Mouse (Mus musculus): ENCODE results near the gene Tubb5.

Gene Tubb5

DNA sequence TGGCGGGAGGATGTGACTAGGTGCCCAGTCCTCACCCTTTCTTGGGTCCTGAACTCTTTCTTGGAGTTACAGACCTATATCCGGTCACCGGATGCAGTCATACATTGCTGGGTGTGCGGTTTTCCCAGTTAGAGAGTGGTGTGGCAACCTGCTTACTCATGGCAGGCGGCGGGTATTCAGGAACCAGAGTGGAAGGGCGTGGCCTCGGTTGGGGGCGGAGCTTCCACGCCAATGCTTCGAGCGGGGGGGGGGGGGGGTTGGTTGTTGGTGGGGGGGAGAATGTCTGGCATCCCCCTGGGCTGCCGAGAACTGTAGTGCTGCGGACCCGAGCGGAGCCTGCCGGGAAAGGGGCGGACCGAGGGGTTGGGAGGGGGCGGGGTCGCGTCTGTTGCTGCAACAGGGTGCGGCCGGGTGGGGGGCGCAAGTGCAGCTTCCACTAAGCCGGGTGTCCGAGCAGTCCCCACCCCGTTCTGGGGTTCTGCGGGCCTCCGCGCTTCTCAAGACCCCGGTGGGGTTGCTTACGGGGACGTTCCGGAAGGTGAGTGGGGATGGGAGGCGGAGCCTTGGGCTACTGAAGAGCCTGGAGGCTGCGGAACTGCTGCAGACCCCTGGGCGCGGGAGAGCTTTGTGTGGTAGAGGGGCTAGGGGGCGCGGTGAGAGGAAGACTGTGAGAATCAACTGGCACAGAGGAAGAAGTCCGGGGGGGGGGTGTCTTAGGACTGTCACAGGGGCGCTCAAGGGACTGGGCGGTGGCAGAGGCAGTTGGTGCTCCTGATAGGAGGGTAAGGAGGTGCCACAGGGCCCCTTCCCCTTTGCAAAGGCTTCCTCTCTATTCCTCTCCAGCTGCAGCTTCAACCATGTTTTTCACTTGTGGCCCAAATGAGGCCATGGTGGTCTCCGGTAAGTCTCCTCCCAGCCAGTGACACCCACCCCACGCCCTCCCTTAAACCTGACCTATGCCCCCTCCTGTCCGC, 14.9 kb downstream of the Tubb5 start, which contains the start of gene Flot1:
Gene Flot1 (plus strand): TSS at position 267 of the 974 bp plus-strand sequence.
- Histone ChIP-seq H3K4me3 (replicated peaks; ENCODE audit: low read length) (peak within 1 kb of the TSS; percentile 88), H3K36me3 (ENCODE audit: insufficient read depth, low read length) (peaks cover 35% of the 10 kb centered on the region), H3K4me1 (replicated peaks; ENCODE audit: low read depth, low read length) (peaks cover 37% of the 10 kb centered on the region), H3K9me3 (ENCODE audit: low read length) (no peaks in the 10 kb centered on the region), H3K27me3 (ENCODE audit: insufficient read depth, low read length) (peaks cover 15% of the 10 kb centered on the region)
- TF ChIP-seq POU5F1 (IDR thresholded peaks at IDR 0.05; ENCODE audit: borderline replicate concordance, low read length): no peak
- no peak for TF ChIP-seq NANOG (IDR thresholded peaks at IDR 0.05; ENCODE audit: borderline replicate concordance, low read length)
- TF ChIP-seq CTCF (conservative IDR thresholded peaks at IDR 0.05; ENCODE audit: low read length): no peak

GRCm38 (mm10) chr17:35822564-35822963, 15.5 kb downstream of the Tubb5 start:
- H3K4me1 ChIP-seq (replicated peaks; ENCODE audit: low read depth, low read length): peaks cover 41% of the 10 kb centered on the region
- H3K9me3 ChIP-seq (ENCODE audit: low read length): no peaks in the 10 kb centered on the region
- no peak for TF ChIP-seq NANOG (IDR thresholded peaks at IDR 0.05; ENCODE audit: borderline replicate concordance, low read length)
- TF ChIP-seq CTCF (conservative IDR thresholded peaks at IDR 0.05; ENCODE audit: low read length): no peak
- no peak for TF ChIP-seq POU5F1 (IDR thresholded peaks at IDR 0.05; ENCODE audit: borderline replicate concordance, low read length)
- H3K4me3 ChIP-seq (replicated peaks; ENCODE audit: low read length): peak overlapping the region; percentile 88
- H3K36me3 ChIP-seq (ENCODE audit: insufficient read depth, low read length): peaks cover 32% of the 10 kb centered on the region
- peaks cover 15% of the 10 kb centered on the region for H3K27me3 ChIP-seq (ENCODE audit: insufficient read depth, low read length)

DNA sequence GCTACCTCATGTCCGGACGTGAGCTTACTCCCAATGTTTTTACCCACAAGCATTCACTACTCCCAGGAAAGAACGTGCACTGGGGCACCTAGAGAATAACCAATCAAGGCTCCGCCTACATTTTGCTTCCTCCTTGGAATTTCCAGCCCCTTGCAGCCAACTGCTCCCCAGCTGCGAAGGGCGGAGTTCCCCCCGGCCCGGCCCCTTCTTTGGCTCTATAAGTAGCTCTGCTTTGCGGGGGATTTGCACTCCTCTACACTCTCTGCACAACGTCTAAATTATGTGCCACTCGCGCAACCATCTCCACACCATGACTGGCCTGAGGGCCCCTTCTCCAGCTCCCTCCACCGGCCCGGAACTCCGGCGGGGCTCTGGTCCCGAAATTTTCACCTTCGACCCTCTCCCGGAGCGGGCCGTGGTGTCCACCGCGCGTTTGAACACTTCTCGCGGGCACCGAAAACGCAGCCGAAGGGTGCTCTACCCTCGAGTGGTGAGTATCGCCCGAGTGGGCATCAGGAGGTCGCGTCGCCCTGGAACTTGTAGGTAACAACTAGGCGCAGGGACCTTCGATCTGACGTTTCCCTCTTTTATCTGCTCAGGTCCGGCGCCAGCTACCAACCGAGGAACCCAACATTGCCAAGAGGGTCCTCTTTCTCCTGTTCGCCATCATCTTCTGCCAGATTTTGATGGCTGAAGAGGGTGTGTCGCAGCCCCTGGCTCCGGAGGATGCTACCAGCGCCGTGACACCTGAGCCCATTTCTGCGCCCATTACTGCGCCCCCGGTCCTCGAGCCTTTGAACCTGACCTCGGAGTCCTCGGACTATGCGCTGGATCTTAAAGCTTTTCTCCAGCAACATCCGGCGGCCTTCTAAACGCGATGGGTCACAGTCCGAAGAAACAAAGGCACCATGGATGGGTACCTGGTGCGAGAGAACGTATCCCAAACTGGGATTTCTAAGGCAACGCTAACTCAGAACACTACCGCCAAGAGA, 16.4 kb downstream of the Tubb5 start, which contains the start of gene Ier3:
Gene Ier3 (plus strand): TSS at position 246 of the 992 bp plus-strand sequence.
- Histone ChIP-seq H3K27me3 (ENCODE audit: insufficient read depth, low read length) (peaks cover 15% of the 10 kb centered on the region), H3K4me3 (replicated peaks; ENCODE audit: low read length) (peak within 1 kb of the TSS; percentile 88), H3K36me3 (ENCODE audit: insufficient read depth, low read length) (peaks cover 24% of the 10 kb centered on the region), H3K4me1 (replicated peaks; ENCODE audit: low read depth, low read length) (peaks cover 48% of the 10 kb centered on the region), H3K9me3 (ENCODE audit: low read length) (no peaks in the 10 kb centered on the region)
- TF ChIP-seq CTCF (conservative IDR thresholded peaks at IDR 0.05; ENCODE audit: low read length): no peak
- no peak for TF ChIP-seq POU5F1 (IDR thresholded peaks at IDR 0.05; ENCODE audit: borderline replicate concordance, low read length)
- no peak for TF ChIP-seq NANOG (IDR thresholded peaks at IDR 0.05; ENCODE audit: borderline replicate concordance, low read length)

- H3K4me1 ChIP-seq (replicated peaks; ENCODE audit: low read depth, low read length): peaks cover 56% of the 10 kb centered on the region
- H3K27me3 ChIP-seq (ENCODE audit: insufficient read depth, low read length): peaks cover 15% of the 10 kb centered on the region
- H3K4me3 ChIP-seq (replicated peaks; ENCODE audit: low read length): no peak overlapping the region
- H3K9me3 ChIP-seq (ENCODE audit: low read length): no peaks in the 10 kb centered on the region
- TF ChIP-seq POU5F1 (IDR thresholded peaks at IDR 0.05; ENCODE audit: borderline replicate concordance, low read length) (no peak), CTCF (conservative IDR thresholded peaks at IDR 0.05; ENCODE audit: low read length) (no peak), NANOG (IDR thresholded peaks at IDR 0.05; ENCODE audit: borderline replicate concordance, low read length) (no peak)
- H3K36me3 ChIP-seq (ENCODE audit: insufficient read depth, low read length): peaks cover 8% of the 10 kb centered on the region
Observed at GRCm38 (mm10) chr17:35820111-35820510, 18.0 kb downstream of the Tubb5 start.

DNA sequence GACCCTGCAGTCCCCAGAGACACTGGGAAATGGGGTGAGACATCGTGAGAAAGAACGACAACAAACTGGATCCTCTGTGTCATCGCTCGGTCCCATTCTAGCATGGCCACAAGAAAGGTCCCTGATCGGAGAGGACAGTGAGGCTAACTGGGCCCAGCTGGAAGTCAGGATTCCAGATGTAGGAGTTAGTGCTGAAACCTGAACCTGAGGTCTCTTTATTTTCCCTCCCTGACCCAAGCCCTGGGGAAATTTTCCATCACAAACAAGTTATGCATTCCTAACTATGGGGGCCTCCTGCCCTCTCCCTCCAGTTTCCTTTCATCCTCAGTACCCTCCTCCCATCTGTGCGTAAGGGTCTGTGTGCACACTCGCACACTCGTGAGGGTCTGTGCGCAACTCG, 20.9 kb downstream of the Tubb5 start:
- Histone ChIP-seq H3K36me3 (ENCODE audit: insufficient read depth, low read length) (no peaks in the 10 kb centered on the region), H3K4me3 (replicated peaks; ENCODE audit: low read length) (no peak overlapping the region; the same call in 1 of the 2 replicates), H3K9me3 (ENCODE audit: low read length) (no peaks in the 10 kb centered on the region), H3K4me1 (replicated peaks; ENCODE audit: low read depth, low read length) (peaks cover 62% of the 10 kb centered on the region), H3K27me3 (ENCODE audit: insufficient read depth, low read length) (peaks cover 20% of the 10 kb centered on the region)
- TF ChIP-seq CTCF (conservative IDR thresholded peaks at IDR 0.05; ENCODE audit: low read length): no peak
- TF ChIP-seq POU5F1 (IDR thresholded peaks at IDR 0.05; ENCODE audit: borderline replicate concordance, low read length): no peak
- no peak for TF ChIP-seq NANOG (IDR thresholded peaks at IDR 0.05; ENCODE audit: borderline replicate concordance, low read length)

DNA sequence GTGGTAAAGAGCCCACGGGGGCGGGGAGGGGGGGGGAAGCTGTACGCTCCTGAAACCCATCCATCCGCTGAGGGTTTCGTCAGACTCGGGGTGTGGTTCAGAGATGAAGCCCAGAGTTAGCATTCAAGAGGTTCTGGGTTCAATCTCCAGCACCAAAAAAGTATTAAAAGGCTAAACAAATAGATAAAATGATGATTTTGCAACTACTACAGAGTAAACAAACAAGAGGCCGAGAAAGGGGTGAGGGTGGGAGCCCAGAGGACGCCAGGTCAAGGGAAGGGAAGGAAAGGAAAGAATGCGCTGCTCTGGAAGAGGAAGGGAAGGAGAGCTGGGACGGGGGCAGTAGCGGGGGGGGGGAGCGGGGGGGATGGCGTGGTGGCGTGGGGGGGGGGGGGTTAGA, 21.4 kb downstream of the Tubb5 start:
- no peaks in the 10 kb centered on the region for H3K36me3 ChIP-seq (ENCODE audit: insufficient read depth, low read length)
- no peaks in the 10 kb centered on the region for H3K9me3 ChIP-seq (ENCODE audit: low read length)
- H3K4me1 ChIP-seq (replicated peaks; ENCODE audit: low read depth, low read length): peaks cover 61% of the 10 kb centered on the region
- H3K4me3 ChIP-seq (replicated peaks; ENCODE audit: low read length): no peak overlapping the region
- peaks cover 14% of the 10 kb centered on the region for H3K27me3 ChIP-seq (ENCODE audit: insufficient read depth, low read length)
- TF ChIP-seq NANOG (IDR thresholded peaks at IDR 0.05; ENCODE audit: borderline replicate concordance, low read length): no peak
- no peak for TF ChIP-seq CTCF (conservative IDR thresholded peaks at IDR 0.05; ENCODE audit: low read length)
- no peak for TF ChIP-seq POU5F1 (IDR thresholded peaks at IDR 0.05; ENCODE audit: borderline replicate concordance, low read length)

DNA sequence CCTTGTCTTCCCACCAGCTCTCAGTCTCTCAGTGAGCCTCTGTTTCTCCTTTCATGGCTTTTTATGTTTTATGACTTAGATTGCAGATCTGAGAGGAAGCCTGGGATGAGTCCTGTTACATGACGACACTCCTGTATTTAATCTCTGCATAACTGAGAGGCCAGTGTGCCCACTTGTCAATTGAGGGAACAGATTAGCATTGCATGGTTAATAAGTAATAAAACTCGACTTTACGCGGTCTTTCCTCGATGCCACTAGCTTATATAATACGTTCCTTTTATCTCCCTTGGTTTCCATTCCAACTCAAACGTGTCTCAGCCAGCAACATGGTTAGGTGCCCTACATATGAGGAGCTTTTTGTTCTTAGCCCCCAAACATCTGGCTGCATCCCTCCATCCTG, 22.3 kb downstream of the Tubb5 start:
- H3K27me3 ChIP-seq (ENCODE audit: insufficient read depth, low read length): peaks cover 13% of the 10 kb centered on the region
- no peaks in the 10 kb centered on the region for H3K9me3 ChIP-seq (ENCODE audit: low read length)
- no peak overlapping the region for H3K4me3 ChIP-seq (replicated peaks; ENCODE audit: low read length)
- TF ChIP-seq NANOG (IDR thresholded peaks at IDR 0.05; ENCODE audit: borderline replicate concordance, low read length) (no peak), CTCF (conservative IDR thresholded peaks at IDR 0.05; ENCODE audit: low read length) (no peak), POU5F1 (IDR thresholded peaks at IDR 0.05; ENCODE audit: borderline replicate concordance, low read length) (no peak)
- H3K4me1 ChIP-seq (replicated peaks; ENCODE audit: low read depth, low read length): peaks cover 63% of the 10 kb centered on the region
- H3K36me3 ChIP-seq (ENCODE audit: insufficient read depth, low read length): no peaks in the 10 kb centered on the region
